Mouse (Mus musculus): Measurements from ENCODE around the gene Ctcfl. TPM values are rescaled to one million over a fixed set of nuclear protein-coding genes. Genes with fewer than 3 reads are reported as not detected.

The Ctcfl gene
- polyA plus RNA-seq, 1 experiment, result 0.12 TPM

DNA sequence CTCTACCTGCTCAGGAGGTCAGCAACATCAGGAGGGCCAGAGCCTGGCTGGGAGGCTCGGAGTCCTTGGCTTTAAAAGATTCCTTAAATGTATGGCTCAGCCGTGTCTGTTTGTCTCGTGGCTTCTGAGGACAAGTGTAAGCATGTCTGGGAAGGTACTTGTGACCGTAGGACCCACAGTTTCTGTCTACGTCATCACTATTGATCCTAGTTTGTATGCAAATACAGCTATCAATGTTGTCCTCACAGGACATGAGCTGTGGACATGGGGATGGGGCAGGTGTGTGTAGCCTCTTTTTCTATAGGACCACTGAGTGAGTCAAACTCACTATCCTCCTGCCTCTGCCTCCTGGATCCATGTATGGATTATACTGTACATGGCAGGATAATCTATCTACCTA, 28.7 kb upstream of the Ctcfl start:
- TF ChIP-seq CTCF (IDR thresholded peaks at IDR 0.05; ENCODE audit: borderline replicate concordance, control insufficient read depth, extremely low read depth, insufficient read depth, low read length, poor library complexity) (no peak), POLR2A (IDR thresholded peaks at IDR 0.05; ENCODE audit: control insufficient read depth, extremely low read depth, insufficient read depth, low read length, poor library complexity) (no peak)
- 96% methylated on average over 5 of the region's 5 CpGs for WGBS
- Histone ChIP-seq H3K4me3 (ENCODE audit: control insufficient read depth, insufficient read depth, low read length) (no peak overlapping the region), H3K4me1 (replicated peaks; ENCODE audit: control insufficient read depth, insufficient read depth, low read length) (0 out of 2 replicates have a peak, but pooled peaks cover 3% of the 10 kb centered on the region), H3K27ac (ENCODE audit: control insufficient read depth, insufficient read depth, low read length) (no peak overlapping the region), H3K36me3 (ENCODE audit: control insufficient read depth, insufficient read depth, low read length) (no peaks in the 10 kb centered on the region), H3K27me3 (ENCODE audit: control insufficient read depth, insufficient read depth, low read length) (no peaks in the 10 kb centered on the region)
- no peak for DNase-seq

DNA sequence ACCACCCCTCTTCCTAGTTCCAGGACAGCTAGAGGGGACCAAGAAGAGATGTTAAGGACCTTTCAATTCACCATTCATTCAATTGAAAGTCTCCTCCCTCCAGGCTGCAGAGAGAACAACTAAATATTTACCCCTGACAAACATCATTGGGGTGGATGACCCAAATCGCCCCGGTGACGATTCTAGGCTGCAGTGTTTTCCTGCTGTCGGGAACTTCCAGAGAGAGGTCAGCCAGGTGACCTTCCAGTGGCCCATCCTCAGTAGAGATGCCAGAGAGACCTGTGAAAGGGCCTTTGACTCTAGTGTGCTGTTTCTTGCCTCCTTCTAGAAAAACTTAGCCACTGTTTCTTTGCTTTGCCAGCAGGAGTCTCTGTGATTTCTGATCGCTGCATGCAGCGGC, 27.4 kb upstream of the Ctcfl start:
- DNase-seq, result no peak
- H3K4me1 ChIP-seq (replicated peaks; ENCODE audit: control insufficient read depth, insufficient read depth, low read length), result 0 out of 2 replicates have a peak, but pooled peaks cover 3% of the 10 kb centered on the region
- TF ChIP-seq POLR2A (IDR thresholded peaks at IDR 0.05; ENCODE audit: control insufficient read depth, extremely low read depth, insufficient read depth, low read length, poor library complexity) (no peak), CTCF (IDR thresholded peaks at IDR 0.05; ENCODE audit: borderline replicate concordance, control insufficient read depth, extremely low read depth, insufficient read depth, low read length, poor library complexity) (no peak)
- H3K4me3 ChIP-seq (ENCODE audit: control insufficient read depth, insufficient read depth, low read length), result no peak overlapping the region
- H3K27ac ChIP-seq (ENCODE audit: control insufficient read depth, insufficient read depth, low read length), result no peak overlapping the region
- WGBS, result 82% methylated on average over 6 of the region's 6 CpGs
- H3K36me3 ChIP-seq (ENCODE audit: control insufficient read depth, insufficient read depth, low read length), result no peaks in the 10 kb centered on the region
- H3K27me3 ChIP-seq (ENCODE audit: control insufficient read depth, insufficient read depth, low read length), result no peaks in the 10 kb centered on the region

DNA sequence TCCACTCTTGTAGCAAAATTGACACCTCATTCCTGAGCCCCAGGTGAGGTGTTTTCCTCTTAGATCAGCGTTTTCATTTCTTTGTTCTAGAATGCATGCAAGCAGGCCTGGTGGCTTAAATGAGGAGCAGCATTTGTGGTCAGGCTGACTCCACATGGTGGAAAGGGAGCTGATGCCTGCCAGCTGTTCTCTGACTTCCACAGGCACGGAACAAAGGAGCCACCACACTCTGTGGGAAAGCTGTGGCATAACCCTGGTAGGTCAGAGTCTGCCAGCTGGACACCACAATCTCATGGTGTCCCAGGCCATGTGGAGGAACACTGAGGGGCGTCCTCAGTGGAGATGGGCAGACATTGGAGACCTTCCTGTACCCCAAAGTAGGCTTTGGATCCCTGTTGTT, 26.5 kb upstream of the Ctcfl start:
- Histone ChIP-seq H3K4me1 (replicated peaks; ENCODE audit: control insufficient read depth, insufficient read depth, low read length) (0 out of 2 replicates have a peak, but pooled peaks cover 3% of the 10 kb centered on the region), H3K4me3 (ENCODE audit: control insufficient read depth, insufficient read depth, low read length) (no peak overlapping the region), H3K36me3 (ENCODE audit: control insufficient read depth, insufficient read depth, low read length) (no peaks in the 10 kb centered on the region), H3K27ac (ENCODE audit: control insufficient read depth, insufficient read depth, low read length) (no peak overlapping the region), H3K27me3 (ENCODE audit: control insufficient read depth, insufficient read depth, low read length) (no peaks in the 10 kb centered on the region)
- no peak for DNase-seq
- WGBS, result 67% methylated on average over 3 of the region's 3 CpGs
- TF ChIP-seq CTCF (IDR thresholded peaks at IDR 0.05; ENCODE audit: borderline replicate concordance, control insufficient read depth, extremely low read depth, insufficient read depth, low read length, poor library complexity) (no peak), POLR2A (IDR thresholded peaks at IDR 0.05; ENCODE audit: control insufficient read depth, extremely low read depth, insufficient read depth, low read length, poor library complexity) (no peak)

DNA sequence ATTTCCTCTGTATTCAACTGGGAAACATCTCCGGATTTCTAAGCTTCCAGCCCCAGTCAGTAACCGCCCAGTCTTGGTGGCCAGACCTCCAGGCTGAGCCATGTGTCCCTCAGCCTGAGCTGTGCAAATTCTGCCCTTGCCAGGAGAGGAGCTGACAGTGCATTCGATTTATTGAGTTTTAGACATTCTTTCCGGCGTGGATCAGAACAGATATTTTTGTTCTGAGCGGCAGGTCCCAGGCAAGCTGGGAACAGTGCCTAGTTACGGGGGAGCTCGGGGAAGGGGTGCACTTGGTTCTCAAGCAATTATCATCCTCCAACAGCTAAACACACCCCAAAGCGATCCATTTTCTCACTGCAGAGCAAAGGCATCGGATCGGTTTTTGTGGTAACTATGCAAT, 24.3 kb upstream of the Ctcfl start:
- 81% methylated on average over 11 of the region's 11 CpGs for WGBS
- H3K27me3 ChIP-seq (ENCODE audit: control insufficient read depth, insufficient read depth, low read length), result no peaks in the 10 kb centered on the region
- no peak overlapping the region for H3K4me3 ChIP-seq (ENCODE audit: control insufficient read depth, insufficient read depth, low read length)
- TF ChIP-seq CTCF (IDR thresholded peaks at IDR 0.05; ENCODE audit: borderline replicate concordance, control insufficient read depth, extremely low read depth, insufficient read depth, low read length, poor library complexity), result no peak
- no peak for TF ChIP-seq POLR2A (IDR thresholded peaks at IDR 0.05; ENCODE audit: control insufficient read depth, extremely low read depth, insufficient read depth, low read length, poor library complexity)
- H3K4me1 ChIP-seq (replicated peaks; ENCODE audit: control insufficient read depth, insufficient read depth, low read length), result no peaks in the 10 kb centered on the region
- no peak overlapping the region for H3K27ac ChIP-seq (ENCODE audit: control insufficient read depth, insufficient read depth, low read length)
- H3K36me3 ChIP-seq (ENCODE audit: control insufficient read depth, insufficient read depth, low read length), result no peaks in the 10 kb centered on the region
- no peak for DNase-seq

- Histone ChIP-seq H3K4me1 (replicated peaks; ENCODE audit: control insufficient read depth, insufficient read depth, low read length) (no peaks in the 10 kb centered on the region), H3K36me3 (ENCODE audit: control insufficient read depth, insufficient read depth, low read length) (no peaks in the 10 kb centered on the region), H3K4me3 (ENCODE audit: control insufficient read depth, insufficient read depth, low read length) (no peak overlapping the region), H3K27ac (ENCODE audit: control insufficient read depth, insufficient read depth, low read length) (no peak overlapping the region), H3K27me3 (ENCODE audit: control insufficient read depth, insufficient read depth, low read length) (no peaks in the 10 kb centered on the region)
- DNase-seq, result no peak
- no peak for TF ChIP-seq POLR2A (IDR thresholded peaks at IDR 0.05; ENCODE audit: control insufficient read depth, extremely low read depth, insufficient read depth, low read length, poor library complexity)
- no peak for TF ChIP-seq CTCF (IDR thresholded peaks at IDR 0.05; ENCODE audit: borderline replicate concordance, control insufficient read depth, extremely low read depth, insufficient read depth, low read length, poor library complexity)
- WGBS, result 79% methylated on average over 15 of the region's 15 CpGs
Measured at GRCm38 (mm10) chr2:173138323-173139239, 19.3 kb upstream of the Ctcfl start.

DNA sequence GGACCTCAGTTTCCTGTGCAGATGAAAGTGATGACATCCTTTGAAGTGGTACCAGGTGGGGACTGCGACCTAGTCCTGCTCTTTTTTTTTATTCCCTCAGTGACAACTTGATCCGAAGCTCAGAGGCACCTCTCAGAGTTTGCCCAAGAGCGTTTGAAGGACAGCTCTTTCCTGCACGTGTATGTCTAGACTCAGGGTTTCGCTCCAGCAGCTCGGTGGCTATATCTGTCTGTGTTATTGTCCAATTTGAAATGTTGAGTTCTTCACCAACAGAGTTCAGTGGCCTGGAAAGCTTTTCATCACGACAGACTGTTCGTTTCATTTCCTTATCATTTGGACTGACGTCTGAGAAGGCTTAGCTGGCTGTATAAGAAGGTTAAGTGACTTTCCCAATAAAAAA, 15.4 kb upstream of the Ctcfl start:
- no peak for DNase-seq
- no peak overlapping the region for H3K4me3 ChIP-seq (ENCODE audit: control insufficient read depth, insufficient read depth, low read length)
- no peaks in the 10 kb centered on the region for H3K4me1 ChIP-seq (replicated peaks; ENCODE audit: control insufficient read depth, insufficient read depth, low read length)
- no peak for TF ChIP-seq POLR2A (IDR thresholded peaks at IDR 0.05; ENCODE audit: control insufficient read depth, extremely low read depth, insufficient read depth, low read length, poor library complexity)
- no peak for TF ChIP-seq CTCF (IDR thresholded peaks at IDR 0.05; ENCODE audit: borderline replicate concordance, control insufficient read depth, extremely low read depth, insufficient read depth, low read length, poor library complexity)
- no peaks in the 10 kb centered on the region for H3K27me3 ChIP-seq (ENCODE audit: control insufficient read depth, insufficient read depth, low read length)
- no peaks in the 10 kb centered on the region for H3K36me3 ChIP-seq (ENCODE audit: control insufficient read depth, insufficient read depth, low read length)
- WGBS, result 81% methylated on average over 9 of the region's 9 CpGs
- H3K27ac ChIP-seq (ENCODE audit: control insufficient read depth, insufficient read depth, low read length), result no peak overlapping the region

All from thymus, adult 2 months (tissue).